Mouse (Mus musculus) erythroblast, embryonic 14.5 days (primary cell): ENCODE results near the gene Col5a3. TPM values are rescaled to one million over a fixed set of nuclear protein-coding genes. Genes with fewer than 3 reads are reported as not detected.

Experiments used
- H3K27me3 ChIP-seq: 2 replicates; pipeline ENCODE4 v1.6.1; 2012; ENCODE audit warnings: inconsistent platforms; ENCODE audit not compliant: control insufficient read depth
- H3K36me3 ChIP-seq: 2 replicates; pipeline ENCODE4 v1.6.1; 2012; ENCODE audit warnings: mild to moderate bottlenecking, inconsistent platforms; ENCODE audit not compliant: control insufficient read depth
- H3K4me1 ChIP-seq: 2 replicates; pipeline ENCODE4 v1.6.1; 2012; ENCODE audit warnings: inconsistent platforms; ENCODE audit not compliant: control insufficient read depth
- H3K4me3 ChIP-seq: replicated peaks from 2 replicates; pipeline ENCODE3; 2012; ENCODE audit warnings: moderate library complexity, mild to moderate bottlenecking, inconsistent platforms
- H3K9me3 ChIP-seq: 2 replicates; pipeline ENCODE4 v1.6.1; 2012; ENCODE audit warnings: low read length, inconsistent platforms, mixed read lengths; ENCODE audit not compliant: control insufficient read depth
- GATA1 ChIP-seq: IDR thresholded peaks from 2 replicates; pipeline ENCODE4 v1.6.1; 2012; ENCODE audit warnings: low read length, inconsistent platforms, mixed read lengths
- TAL1 ChIP-seq: IDR thresholded peaks from 3 replicates; pipeline ENCODE4 v1.6.1; 2012; ENCODE audit warnings: low read length, inconsistent platforms, mixed read lengths
- polyA plus RNA-seq: library from polyadenylated mRNA; stranded (reverse); fragments of >175 nt; gene quantifications from 2 replicates; pipeline ENCODE4 v1.2.3, GENCODE M21; 2012

Col5a3 gene
- polyA plus RNA-seq, 1 experiment: not detected

GRCm38 (mm10) chr9:20812537-20813271 is 2.2 kb downstream of the Col5a3 start:
- H3K4me3 ChIP-seq: no peak overlapping the region
- H3K36me3 ChIP-seq: no peaks in the 10 kb centered on the region
- TF ChIP-seq GATA1: no peak
- no peak for TF ChIP-seq TAL1
- peaks cover 8% of the 10 kb centered on the region for H3K4me1 ChIP-seq
- peaks cover 24% of the 10 kb centered on the region for H3K27me3 ChIP-seq
- no peaks in the 10 kb centered on the region for H3K9me3 ChIP-seq

GRCm38 (mm10) chr9:20810773-20811172 is 4.1 kb downstream of the Col5a3 start:
- no peak overlapping the region for H3K4me3 ChIP-seq
- H3K4me1 ChIP-seq: peaks cover 8% of the 10 kb centered on the region
- H3K36me3 ChIP-seq: no peaks in the 10 kb centered on the region
- no peaks in the 10 kb centered on the region for H3K9me3 ChIP-seq
- TF ChIP-seq GATA1 (no peak), TAL1 (no peak)
- H3K27me3 ChIP-seq: peaks cover 21% of the 10 kb centered on the region

GRCm38 (mm10) chr9:20810271-20810670 is 4.6 kb downstream of the Col5a3 start:
- Histone ChIP-seq H3K4me3 (no peak overlapping the region), H3K9me3 (no peaks in the 10 kb centered on the region), H3K36me3 (no peaks in the 10 kb centered on the region), H3K27me3 (peaks cover 21% of the 10 kb centered on the region), H3K4me1 (peaks cover 8% of the 10 kb centered on the region)
- TF ChIP-seq GATA1: no peak
- TF ChIP-seq TAL1: no peak

- Histone ChIP-seq H3K27me3 (no peaks in the 10 kb centered on the region), H3K4me3 (no peak overlapping the region), H3K36me3 (no peaks in the 10 kb centered on the region), H3K9me3 (no peaks in the 10 kb centered on the region), H3K4me1 (no peaks in the 10 kb centered on the region)
- TF ChIP-seq TAL1 (no peak), GATA1 (no peak)
These were observed 9.2 kb downstream of the Col5a3 start for GRCm38 (mm10) chr9:20805706-20806105.

DNA sequence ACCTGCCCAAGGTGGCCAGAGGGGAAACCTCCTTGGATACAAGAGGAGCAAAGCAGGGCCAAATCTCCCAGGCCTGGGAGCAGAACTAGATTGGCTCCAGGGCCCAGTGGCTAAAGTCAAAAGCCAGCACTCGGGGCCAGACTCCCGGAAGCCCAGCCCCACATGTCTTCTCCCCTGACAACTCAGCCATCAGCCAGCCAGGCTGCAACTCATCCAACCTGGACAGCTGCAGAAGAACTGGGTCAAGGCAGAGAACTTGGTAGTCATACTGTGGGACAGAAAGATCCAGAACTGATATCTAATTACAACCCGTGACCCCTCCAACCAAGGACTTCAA is 9.7 kb downstream of the Col5a3 start:
- no peak for TF ChIP-seq TAL1
- no peak for TF ChIP-seq GATA1
- no peaks in the 10 kb centered on the region for H3K4me1 ChIP-seq
- H3K36me3 ChIP-seq: no peaks in the 10 kb centered on the region
- no peaks in the 10 kb centered on the region for H3K9me3 ChIP-seq
- no peaks in the 10 kb centered on the region for H3K27me3 ChIP-seq
- H3K4me3 ChIP-seq: no peak overlapping the region

- no peaks in the 10 kb centered on the region for H3K27me3 ChIP-seq
- H3K4me3 ChIP-seq: no peak overlapping the region
- no peaks in the 10 kb centered on the region for H3K9me3 ChIP-seq
- H3K4me1 ChIP-seq: no peaks in the 10 kb centered on the region
- H3K36me3 ChIP-seq: no peaks in the 10 kb centered on the region
- TF ChIP-seq GATA1: no peak
- TF ChIP-seq TAL1: no peak
These were observed 10.4 kb downstream of the Col5a3 start for GRCm38 (mm10) chr9:20804266-20805158.

DNA sequence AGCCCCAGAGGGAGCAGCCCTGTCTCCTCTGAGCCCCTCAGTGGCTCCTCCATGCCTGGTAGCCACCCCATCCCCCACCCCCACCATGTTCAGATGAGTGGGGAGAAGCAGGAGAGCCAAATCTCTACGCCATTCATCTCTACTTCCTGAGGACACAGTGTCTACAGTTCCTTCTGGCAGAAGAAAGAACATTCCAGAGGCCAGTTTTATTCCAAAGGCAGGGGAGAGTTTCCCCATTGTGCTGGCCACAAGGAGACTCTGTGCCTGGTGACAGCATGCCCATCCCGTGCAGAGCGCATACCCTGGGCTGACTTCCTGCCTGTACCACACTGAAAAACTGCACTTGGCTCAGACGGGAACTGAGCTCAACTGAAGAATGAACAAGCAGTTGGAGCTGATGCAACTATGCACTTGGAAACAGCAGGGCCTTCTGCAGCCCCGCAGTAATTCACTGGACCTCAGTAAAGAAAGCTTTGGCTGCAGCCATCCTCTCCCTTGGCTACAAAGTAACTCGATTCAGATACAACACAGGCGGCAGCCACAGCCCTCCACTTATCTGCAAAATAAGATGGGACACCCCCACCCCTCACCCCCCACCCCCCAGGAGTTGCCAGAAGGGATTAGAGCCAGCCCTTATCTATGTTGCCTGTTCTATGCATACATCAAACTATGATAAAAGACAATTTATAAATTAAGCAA is 20.6 kb downstream of the Col5a3 start:
- TF ChIP-seq TAL1 (no peak), GATA1 (no peak)
- no peak overlapping the region for H3K4me3 ChIP-seq
- no peaks in the 10 kb centered on the region; the same call in 1 of the 2 replicates for H3K4me1 ChIP-seq
- H3K36me3 ChIP-seq: no peaks in the 10 kb centered on the region
- no peaks in the 10 kb centered on the region for H3K9me3 ChIP-seq
- H3K27me3 ChIP-seq: no peaks in the 10 kb centered on the region

DNA sequence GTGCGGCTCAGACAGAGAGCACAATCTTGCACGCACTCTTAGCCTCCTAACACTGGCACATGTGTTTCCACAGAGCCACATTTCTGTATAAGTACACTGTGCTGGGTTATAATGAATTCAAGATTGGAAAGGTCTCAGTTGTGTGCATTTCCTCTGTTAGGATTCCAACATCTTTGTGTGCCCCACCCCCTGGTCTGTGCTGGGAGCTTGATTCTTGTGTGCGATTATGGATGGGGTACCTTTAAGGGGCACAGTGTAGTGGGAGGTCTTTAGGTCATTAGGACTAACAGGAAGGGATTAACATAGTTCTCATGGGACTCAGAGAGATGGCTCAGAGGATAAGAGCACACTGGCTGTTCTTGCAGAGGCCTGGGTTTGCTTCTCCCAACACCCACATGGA is 24.5 kb downstream of the Col5a3 start:
- TF ChIP-seq TAL1: no peak
- no peak for TF ChIP-seq GATA1
- no peaks in the 10 kb centered on the region; the same call in 1 of the 2 replicates for H3K4me1 ChIP-seq
- no peaks in the 10 kb centered on the region for H3K36me3 ChIP-seq
- no peak overlapping the region for H3K4me3 ChIP-seq
- H3K9me3 ChIP-seq: no peaks in the 10 kb centered on the region; the same call in 1 of the 2 replicates
- H3K27me3 ChIP-seq: no peaks in the 10 kb centered on the region

- TF ChIP-seq GATA1 (no peak), TAL1 (no peak)
- no peaks in the 10 kb centered on the region for H3K36me3 ChIP-seq
- H3K4me1 ChIP-seq: no peaks in the 10 kb centered on the region; the same call in 1 of the 2 replicates
- no peak overlapping the region for H3K4me3 ChIP-seq
- H3K27me3 ChIP-seq: no peaks in the 10 kb centered on the region
- no peaks in the 10 kb centered on the region; the same call in 1 of the 2 replicates for H3K9me3 ChIP-seq
These were observed 25.2 kb downstream of the Col5a3 start for GRCm38 (mm10) chr9:20789651-20790050.
